Mouse (Mus musculus) spleen, adult 2 months (tissue): Measurements from ENCODE around the gene 1700022I11Rik. TPM values are rescaled to one million over a fixed set of nuclear protein-coding genes. Genes with fewer than 3 reads are reported as not detected.
A peak's percentile ranks its signal among the peaks of the same experiment; 100 is the strongest.

Experiments used
- DNase-seq, 2 experiments: peaks; one replicate each; pipeline versions ENCODE4 v3.0.0 to v3.0.0-alpha.2; 2012 to 2021; ENCODE audit warnings: low spot score in 2 of 2, low read depth in 1 of 2
- H3K27ac ChIP-seq: fragments of 200-500 bp; 2 replicates; pipeline ENCODE4 v1.5.1; 2012; ENCODE audit warnings: low read length, inconsistent platforms; ENCODE audit not compliant: insufficient read depth
- H3K27me3 ChIP-seq: fragments of 200-500 bp; 2 replicates; pipeline ENCODE4 v1.6.1; 2012; ENCODE audit warnings: mild to moderate bottlenecking, moderate library complexity, low read length, inconsistent platforms; ENCODE audit not compliant: control insufficient read depth, insufficient read depth
- H3K36me3 ChIP-seq: fragments of 200-500 bp; 2 replicates; pipeline ENCODE4 v1.6.1; 2012; ENCODE audit warnings: mild to moderate bottlenecking, low read length, inconsistent platforms; ENCODE audit not compliant: control insufficient read depth, insufficient read depth
- H3K4me1 ChIP-seq: fragments of 200-500 bp; 2 replicates; pipeline ENCODE4 v1.6.1; 2011; ENCODE audit warnings: inconsistent platforms; ENCODE audit not compliant: control insufficient read depth, insufficient read depth, insufficient read length
- H3K4me3 ChIP-seq: fragments of 200-500 bp; 2 replicates; pipeline ENCODE4 v1.5.1; 2011; ENCODE audit warnings: mild to moderate bottlenecking, inconsistent platforms; ENCODE audit not compliant: insufficient read depth, insufficient read length; ENCODE audit errors: extremely low read depth
- CTCF ChIP-seq: fragments of 200-500 bp; IDR thresholded peaks from 2 replicates; pipeline ENCODE4 v1.5.1; 2011; ENCODE audit warnings: mild to moderate bottlenecking, inconsistent platforms; ENCODE audit not compliant: insufficient read depth, insufficient read length, insufficient replicate concordance; ENCODE audit errors: extremely low read depth
- POLR2A ChIP-seq: fragments of 200-500 bp; IDR thresholded peaks from 2 replicates; pipeline ENCODE4 v1.6.1; 2011; ENCODE audit warnings: low read depth, low read length, inconsistent platforms
- WGBS: fragments of 180-500 bp; shearing (Covaris S2); methylation state at CpG from one replicate; pipeline ENCODE4 v1.1.7; 2018; 5-methylcytosine and 5-hydroxymethylcytosine counted together
- polyA plus RNA-seq: library from polyadenylated mRNA; depleted of rRNA; stranded (reverse); fragments of >200 nt; gene quantifications from 2 replicates; pipeline ENCODE4 v1.2.3, GENCODE M21; 2012

1700022I11Rik gene
- polyA plus RNA-seq, 1 experiment, result not detected

DNA sequence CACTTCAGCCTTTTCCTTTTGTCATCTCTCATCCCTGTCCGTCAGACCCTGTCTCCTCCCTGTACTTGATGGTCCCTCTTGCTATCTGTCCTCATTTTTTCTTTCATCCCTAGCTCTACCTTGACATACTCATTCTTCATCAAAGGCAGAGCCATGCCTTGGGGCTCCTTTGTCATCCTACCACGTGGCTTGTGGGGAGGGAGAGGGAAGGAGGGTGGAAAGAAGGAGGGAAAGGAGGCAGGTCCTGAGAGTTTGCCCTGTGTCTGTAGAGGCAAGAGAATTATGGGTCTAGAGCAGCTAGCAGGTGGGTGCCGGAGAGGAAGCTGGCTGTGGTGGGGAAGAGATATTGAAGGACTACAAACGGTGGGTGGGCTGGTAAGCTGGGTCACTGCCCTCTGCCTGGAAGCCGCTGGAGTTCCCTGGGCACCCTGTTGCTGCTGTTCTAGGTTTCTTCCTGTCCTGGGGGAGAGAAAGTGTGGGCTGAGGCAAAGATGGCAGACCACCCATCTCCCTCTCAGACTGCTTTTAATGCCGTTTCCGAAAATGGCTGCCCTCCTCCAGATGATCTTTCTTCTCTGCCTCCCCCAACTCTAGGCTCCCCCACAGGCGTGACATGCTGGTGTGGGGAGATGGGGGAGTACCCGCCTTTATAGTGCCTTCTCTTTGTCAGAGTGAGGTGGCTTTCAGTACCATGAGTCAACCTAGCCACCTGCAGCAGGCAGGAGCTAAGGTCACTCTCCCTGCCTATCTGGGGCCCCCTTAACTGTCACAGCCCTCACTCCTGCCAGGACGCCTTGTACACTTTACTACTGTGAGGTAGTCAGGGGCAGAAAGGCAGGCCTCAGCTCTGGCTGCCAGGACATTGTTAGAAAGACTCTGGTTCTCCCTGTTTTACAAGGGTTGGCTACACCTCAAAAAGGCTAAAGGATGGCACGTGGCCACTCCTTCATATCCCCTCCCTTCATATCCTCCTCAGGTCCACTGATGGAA lies 17.9 kb upstream of the 1700022I11Rik start:
- Histone ChIP-seq H3K4me1 (peaks cover 4% of the 10 kb centered on the region; the same call in 1 of the 2 replicates), H3K4me3 (no peak overlapping the region), H3K27ac (no peak overlapping the region), H3K27me3 (no peaks in the 10 kb centered on the region), H3K36me3 (no peaks in the 10 kb centered on the region)
- TF ChIP-seq CTCF, result no peak
- no peak for TF ChIP-seq POLR2A
- DNase-seq, result no peak
- WGBS, result 58% methylated on average over 11 of the region's 11 CpGs

DNA sequence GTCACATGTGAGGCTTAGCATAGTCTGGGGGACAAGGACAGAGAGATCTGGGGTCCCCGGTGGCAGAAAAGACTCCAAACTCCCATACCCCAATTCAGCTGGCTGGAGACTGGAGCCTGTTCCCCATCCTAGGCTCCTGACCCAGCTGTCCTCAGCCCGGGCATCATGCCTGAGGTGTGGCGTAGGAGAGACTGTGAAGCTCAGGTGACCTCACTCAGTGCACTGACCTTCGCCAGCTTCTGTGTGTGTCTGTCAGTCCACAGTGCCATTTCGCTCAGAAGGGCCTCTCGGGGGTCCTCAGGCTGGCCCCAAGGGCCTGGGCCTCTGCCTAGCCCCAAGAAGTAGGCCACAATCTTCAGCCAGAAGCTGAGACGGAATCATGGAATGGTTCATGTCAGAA lies 16.8 kb upstream of the 1700022I11Rik start:
- Histone ChIP-seq H3K4me3 (no peak overlapping the region), H3K27me3 (no peaks in the 10 kb centered on the region), H3K27ac (no peak overlapping the region), H3K36me3 (peaks cover 4% of the 10 kb centered on the region; the same call in 1 of the 2 replicates), H3K4me1 (peaks cover 4% of the 10 kb centered on the region; the same call in 1 of the 2 replicates)
- WGBS, result 87% methylated on average over 7 of the region's 7 CpGs
- TF ChIP-seq POLR2A (no peak), CTCF (no peak)
- DNase-seq, result no peak

DNA sequence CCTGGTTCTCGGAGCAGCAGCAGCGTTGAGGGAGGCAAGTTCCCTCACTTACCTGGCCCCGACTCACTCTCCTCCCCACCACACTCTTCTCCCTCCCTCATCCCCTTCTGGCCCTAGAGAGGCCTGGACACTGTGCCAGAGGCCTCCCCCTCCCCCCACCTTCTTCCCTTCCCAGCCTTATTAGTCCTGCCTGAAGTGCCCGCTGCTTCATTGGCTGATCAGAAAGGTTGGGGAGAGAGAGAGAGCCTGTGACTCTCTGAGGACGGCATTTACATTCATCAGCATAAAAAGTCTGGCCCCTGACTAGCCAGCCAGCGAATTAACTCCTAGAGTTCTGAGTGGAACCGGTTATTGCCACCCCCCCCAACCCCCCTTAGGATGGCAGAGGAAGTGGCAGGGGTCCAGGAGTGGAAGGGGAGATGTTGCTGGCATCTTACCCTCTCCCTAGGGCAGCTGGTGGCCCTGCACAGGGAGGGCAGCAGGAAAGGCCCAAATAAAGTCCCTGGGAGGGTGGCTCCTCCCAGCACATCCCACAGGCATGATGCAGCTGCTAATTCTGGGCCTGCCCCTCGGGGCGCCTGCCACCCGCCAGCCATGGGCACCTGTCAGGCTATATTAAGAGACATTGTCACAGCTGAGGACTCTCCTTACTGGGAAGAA lies 15.8 kb upstream of the 1700022I11Rik start:
- H3K27ac ChIP-seq, result no peak overlapping the region
- H3K36me3 ChIP-seq, result peaks cover 5% of the 10 kb centered on the region; the same call in 1 of the 2 replicates
- TF ChIP-seq POLR2A, result no peak
- no peak for TF ChIP-seq CTCF
- peaks cover 4% of the 10 kb centered on the region; the same call in 1 of the 2 replicates for H3K4me1 ChIP-seq
- H3K27me3 ChIP-seq, result no peaks in the 10 kb centered on the region
- no peak for DNase-seq
- no peak overlapping the region for H3K4me3 ChIP-seq
- 64% methylated on average over 10 of the region's 10 CpGs for WGBS

DNA sequence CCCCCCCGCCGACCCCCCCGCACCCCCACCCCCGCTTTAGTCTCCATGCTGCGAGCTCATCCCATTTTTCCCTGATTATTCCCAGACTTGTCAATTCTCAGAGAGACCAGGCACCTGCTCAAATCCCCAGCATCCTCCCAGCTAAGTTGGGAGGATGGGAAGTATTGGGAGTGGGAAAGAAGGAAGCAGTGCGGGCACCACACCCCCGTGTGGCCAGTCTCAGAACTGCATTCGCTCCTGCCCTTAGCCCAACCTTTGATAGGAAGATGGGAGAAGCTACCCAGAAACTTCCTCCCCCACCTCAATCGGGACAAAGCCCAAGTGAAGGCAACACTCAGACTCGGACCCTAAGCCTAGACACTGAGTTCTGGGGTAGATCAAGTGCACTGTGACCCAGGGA lies 15.1 kb upstream of the 1700022I11Rik start:
- WGBS, result 29% methylated on average over 10 of the region's 10 CpGs
- Histone ChIP-seq H3K27ac (no peak overlapping the region), H3K4me1 (no peaks in the 10 kb centered on the region; the same call in 1 of the 2 replicates), H3K27me3 (no peaks in the 10 kb centered on the region), H3K36me3 (peaks cover 5% of the 10 kb centered on the region; the same call in 1 of the 2 replicates), H3K4me3 (no peak overlapping the region)
- peak in 1 of 2 experiments; percentile 35 for DNase-seq
- no peak for TF ChIP-seq POLR2A
- peak; percentile 85 for TF ChIP-seq CTCF

DNA sequence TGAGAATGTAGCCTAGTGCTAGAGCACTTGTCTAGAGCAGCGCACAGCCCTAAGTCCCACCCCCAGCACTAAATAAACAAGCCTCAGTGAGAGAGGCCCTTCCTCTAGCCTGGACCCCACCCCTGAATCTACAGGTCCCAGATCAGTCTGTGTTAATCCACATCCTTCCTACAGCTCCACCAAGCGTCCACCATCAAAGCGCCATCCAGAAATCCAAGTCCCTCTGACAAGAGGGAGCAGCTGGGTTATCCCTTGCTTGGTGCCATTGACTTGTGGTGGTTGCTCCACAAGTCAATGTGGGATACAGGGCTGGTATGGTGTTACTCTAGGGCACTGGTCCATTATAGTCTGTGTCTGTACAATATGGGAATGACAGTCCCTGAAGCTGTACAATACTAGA lies 14.2 kb upstream of the 1700022I11Rik start:
- WGBS, result 100% methylated on average over 3 of the region's 3 CpGs
- TF ChIP-seq POLR2A (no peak), CTCF (no peak)
- no peak overlapping the region for H3K4me3 ChIP-seq
- H3K27me3 ChIP-seq, result no peaks in the 10 kb centered on the region
- peaks cover 5% of the 10 kb centered on the region; the same call in 1 of the 2 replicates for H3K36me3 ChIP-seq
- DNase-seq, result no peak
- no peaks in the 10 kb centered on the region for H3K4me1 ChIP-seq
- no peak overlapping the region for H3K27ac ChIP-seq

DNA sequence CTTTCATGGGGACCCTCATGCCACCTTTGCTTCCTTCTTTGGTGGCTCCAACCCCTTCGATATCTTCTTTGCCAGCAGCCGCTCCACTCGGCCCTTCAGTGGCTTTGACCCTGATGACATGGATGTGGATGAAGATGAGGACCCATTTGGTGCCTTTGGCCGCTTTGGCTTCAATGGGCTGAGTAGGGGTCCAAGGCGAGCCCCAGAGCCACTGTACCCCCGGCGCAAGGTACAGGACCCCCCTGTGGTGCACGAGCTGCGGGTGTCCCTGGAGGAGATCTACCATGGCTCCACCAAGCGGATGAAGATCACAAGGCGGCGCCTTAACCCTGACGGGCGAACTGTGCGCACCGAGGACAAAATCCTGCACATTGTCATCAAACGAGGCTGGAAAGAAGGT lies 12.8 kb upstream of the 1700022I11Rik start:
- TF ChIP-seq CTCF, result no peak
- Histone ChIP-seq H3K4me3 (no peak overlapping the region), H3K27ac (no peak overlapping the region), H3K36me3 (peaks cover 5% of the 10 kb centered on the region; the same call in 1 of the 2 replicates), H3K27me3 (no peaks in the 10 kb centered on the region), H3K4me1 (no peaks in the 10 kb centered on the region)
- DNase-seq, result no peak
- 95% methylated on average over 17 of the region's 17 CpGs for WGBS

DNA sequence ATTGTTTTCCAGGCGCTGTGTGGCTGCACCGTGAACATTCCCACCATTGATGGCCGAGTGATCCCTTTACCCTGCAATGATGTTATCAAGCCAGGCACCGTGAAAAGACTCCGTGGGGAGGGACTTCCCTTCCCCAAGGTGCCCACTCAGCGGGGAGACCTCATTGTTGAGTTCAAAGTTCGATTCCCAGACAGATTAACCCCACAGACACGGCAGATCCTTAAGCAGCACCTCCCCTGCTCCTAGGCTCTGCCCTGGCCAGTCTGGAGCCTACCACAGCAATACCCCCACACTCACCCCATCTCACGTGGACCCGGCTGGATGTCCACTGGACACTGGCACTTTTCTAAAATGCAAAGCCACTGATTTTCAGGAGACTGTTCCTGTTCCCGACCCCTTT lies 12.1 kb upstream of the 1700022I11Rik start:
- Histone ChIP-seq H3K27ac (no peak overlapping the region), H3K4me1 (no peaks in the 10 kb centered on the region), H3K36me3 (peaks cover 5% of the 10 kb centered on the region; the same call in 1 of the 2 replicates), H3K4me3 (no peak overlapping the region), H3K27me3 (no peaks in the 10 kb centered on the region)
- WGBS, result 93% methylated on average over 11 of the region's 11 CpGs
- DNase-seq, result no peak
- no peak for TF ChIP-seq CTCF
- no peak for TF ChIP-seq POLR2A
